In genomic region chr10:44003551-44004151, GRCm38 (mm10) we compare ENCODE assay signal across 8 mouse cellular contexts.
A peak's percentile ranks its signal among the peaks of the same experiment; 100 is the strongest.
DNase-seq lines count a peak whose midpoint lies in the region; ATAC-seq and TF ChIP-seq lines count a peak whose summit lies in the region.

No protein-coding gene starts in this region.

- no peaks in the 10 kb centered on the region for H3K36me3 ChIP-seq in lung, embryonic 15.5 days
- no peaks in the 10 kb centered on the region for H3K36me3 ChIP-seq in neural tube, embryonic 15.5 days

- WGBS in lung, embryonic 15.5 days: under 1% methylated on average over 68 of the region's 68 CpGs
- under 1% methylated on average over 68 of the region's 68 CpGs for WGBS in neural tube, embryonic 15.5 days

- no peaks in the 10 kb centered on the region for H3K9me3 ChIP-seq in lung, embryonic 15.5 days
- H3K9me3 ChIP-seq in neural tube, embryonic 15.5 days (replicated peaks): no peaks in the 10 kb centered on the region

- H3K27me3 ChIP-seq in lung, embryonic 15.5 days: peaks cover 54% of the 10 kb centered on the region
- H3K27me3 ChIP-seq in neural tube, embryonic 15.5 days (replicated peaks): peaks cover 74% of the 10 kb centered on the region

- H3K27ac ChIP-seq in cortical plate, adult 2 months (ENCODE audit: insufficient read depth, low read length): no peak overlapping the region
- H3K27ac ChIP-seq in lung, embryonic 15.5 days: no peak overlapping the region
- no peak overlapping the region for H3K27ac ChIP-seq in neural tube, embryonic 15.5 days (replicated peaks)

- peak; percentile 9 to 10 for DNase-seq in frontal cortex, postnatal 36 days (ENCODE audit: low spot score in 2 of 2)
- no peak for DNase-seq in frontal cortex, postnatal 25 days (ENCODE audit: low spot score in 2 of 2)
- DNase-seq in heart, adult 8-10 months (ENCODE audit: low spot score): peak; percentile 71
- peak; percentile 80 for DNase-seq in kidney, adult 18-20 months
- peak; percentile 75 for DNase-seq in thymus, postnatal 25 days

- TF ChIP-seq CTCF in cortical plate, adult 2 months (IDR thresholded peaks at IDR 0.05; ENCODE audit: extremely low read depth, insufficient read depth, low read length): no peak

- H3K9ac ChIP-seq in lung, embryonic 15.5 days: peak overlapping the region; percentile 55
- H3K9ac ChIP-seq in neural tube, embryonic 15.5 days (replicated peaks): peak overlapping the region; percentile 8; the same call in 1 of the 2 replicates

- no peak for TF ChIP-seq POLR2A in cortical plate, adult 2 months (IDR thresholded peaks at IDR 0.05; ENCODE audit: extremely low read depth, insufficient read depth, low read length)

- no peak for ATAC-seq in lung, embryonic 15.5 days (ENCODE audit: borderline replicate concordance, extremely low read depth, low FRiP score, low TSS enrichment)
- ATAC-seq in neural tube, embryonic 15.5 days (ENCODE audit: low FRiP score): peak; percentile 60; the same call in 1 of the 2 replicates

- peak overlapping the region; percentile 28; the same call in 1 of the 2 replicates for H3K4me3 ChIP-seq in cortical plate, adult 2 months (ENCODE audit: insufficient read depth, low read length)
- peak overlapping the region; percentile 70 for H3K4me3 ChIP-seq in lung, embryonic 15.5 days
- H3K4me3 ChIP-seq in neural tube, embryonic 15.5 days (replicated peaks): peak overlapping the region; percentile 47

- peak overlapping the region; percentile 84 for H3K4me2 ChIP-seq in lung, embryonic 15.5 days
- peak overlapping the region; percentile 66 for H3K4me2 ChIP-seq in neural tube, embryonic 15.5 days

- H3K4me1 ChIP-seq in cortical plate, adult 2 months (ENCODE audit: control insufficient read depth, insufficient read depth, low read length): no peaks in the 10 kb centered on the region
- peaks cover 33% of the 10 kb centered on the region for H3K4me1 ChIP-seq in lung, embryonic 15.5 days
- peaks cover 25% of the 10 kb centered on the region for H3K4me1 ChIP-seq in neural tube, embryonic 15.5 days

Comparison
In these comparisons a context has a peak if more than half of its experiments do, and no peak if none do; other contexts are left out.
1. DNase-seq: peak in frontal cortex, postnatal 36 days (2 of 2), heart, adult 8-10 months (single experiment), kidney, adult 18-20 months (single experiment) and thymus, postnatal 25 days (single experiment); none in frontal cortex, postnatal 25 days (0 of 2).
2. Peak in every context shown above with its lines, with median percentiles within 50 percentile points of each other: H3K4me3 ChIP-seq.